Mouse (Mus musculus): ENCODE measurements around the gene Pomc.

GRCm38 (mm10) chr12:3991047-3991446 lies 36.3 kb downstream of the Pomc start:
- TF ChIP-seq EP300 (IDR thresholded peaks at IDR 0.05; ENCODE audit: low read depth) (no peak), CTCF (IDR thresholded peaks at IDR 0.05; ENCODE audit: low read depth) (no peak)
